Mouse (Mus musculus) urinary bladder, postnatal 25 days (tissue): Measurements from ENCODE around the gene Raf1.
"Not testable (repeated sequence)": the region's sequence is repeated elsewhere in the genome, so short reads cannot be mapped to it uniquely, and the experiment has no call there.

Experiments used
- DNase-seq: peaks from one replicate; pipeline ENCODE4 v3.0.0; 2022; ENCODE audit warnings: low spot score

The Raf1 gene

GRCm38 (mm10) chr6:115681066-115681465, 4.6 kb upstream of the Raf1 start:
- DNase-seq: no peak

DNA sequence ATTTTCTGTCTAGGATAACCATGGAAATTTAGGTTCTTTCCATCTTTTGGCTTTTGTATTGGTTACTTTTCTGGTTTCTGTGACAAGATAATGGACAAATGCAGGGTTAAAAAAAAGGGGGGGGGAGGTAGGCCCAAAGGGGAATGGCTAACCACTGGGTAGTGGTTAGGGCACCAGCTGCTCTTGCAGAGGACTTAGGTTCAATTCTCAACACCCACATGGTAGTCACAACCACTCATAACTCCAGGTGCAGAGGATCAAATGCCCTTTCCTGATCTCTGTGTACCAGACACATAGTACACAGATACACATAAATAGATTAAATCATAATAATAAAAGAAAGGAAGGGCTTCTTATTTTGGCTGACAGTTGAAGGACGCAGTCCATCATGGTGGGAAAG, 1.6 kb upstream of the Raf1 start:
- no peak for DNase-seq

DNA sequence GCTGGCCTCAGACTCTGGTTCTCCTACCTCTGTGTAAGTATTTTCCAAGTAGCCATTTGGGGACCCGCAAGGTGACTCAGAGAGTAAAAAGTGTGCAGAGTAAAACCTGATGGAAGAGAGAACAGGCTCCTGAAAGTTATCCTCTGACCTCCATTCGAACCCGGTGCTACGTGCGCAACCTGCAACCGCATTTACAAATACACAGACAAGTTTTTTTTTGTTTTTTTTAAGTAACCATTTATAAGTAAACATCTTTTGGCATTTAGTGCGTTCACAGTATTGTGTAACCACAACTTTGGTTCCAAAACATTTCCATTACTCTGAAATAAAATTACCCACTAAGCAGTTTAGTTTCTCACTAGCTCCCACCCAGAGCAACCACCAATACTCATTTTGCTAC, 1.0 kb upstream of the Raf1 start:
- no peak for DNase-seq

GRCm38 (mm10) chr6:115675508-115676336, 713 bp downstream of the Raf1 start:
- DNase-seq: peak; percentile 70

DNA sequence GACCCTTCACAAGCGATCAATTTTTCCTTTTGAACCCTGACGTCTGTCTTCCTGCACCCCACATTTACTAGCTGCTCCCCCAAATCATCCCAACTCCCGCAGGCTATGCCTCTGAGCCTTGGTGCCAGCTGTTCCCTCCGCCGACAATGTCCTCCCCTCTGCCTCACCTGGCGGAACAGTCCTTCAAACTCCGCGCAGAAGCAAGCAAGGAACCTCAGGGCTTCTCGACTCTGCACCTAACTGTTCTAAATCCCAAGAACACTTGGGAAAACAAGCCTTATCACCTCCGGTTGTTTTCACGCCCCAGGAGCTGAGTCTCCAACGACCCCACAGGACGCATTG, 1.3 kb downstream of the Raf1 start:
- DNase-seq: no peak

DNA sequence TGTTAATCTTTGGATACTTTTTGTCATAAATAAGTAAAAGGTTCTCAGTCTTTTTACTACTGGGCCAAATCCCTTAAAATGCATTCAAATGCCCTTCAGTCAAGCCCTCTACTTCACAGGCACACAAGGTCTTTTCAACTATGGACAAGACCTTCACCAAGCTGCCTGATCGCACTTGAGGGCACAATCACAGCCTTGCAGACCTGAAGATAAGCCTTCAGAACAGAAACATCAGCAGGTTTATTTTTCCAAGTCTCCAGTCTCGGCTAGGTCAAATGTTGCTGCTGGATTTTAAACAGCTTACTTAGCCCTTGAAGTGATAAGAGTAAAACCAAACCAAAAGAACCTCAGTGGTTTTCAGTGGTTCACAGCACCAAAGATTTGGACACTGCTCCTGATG, 2.1 kb downstream of the Raf1 start:
- no peak for DNase-seq

DNA sequence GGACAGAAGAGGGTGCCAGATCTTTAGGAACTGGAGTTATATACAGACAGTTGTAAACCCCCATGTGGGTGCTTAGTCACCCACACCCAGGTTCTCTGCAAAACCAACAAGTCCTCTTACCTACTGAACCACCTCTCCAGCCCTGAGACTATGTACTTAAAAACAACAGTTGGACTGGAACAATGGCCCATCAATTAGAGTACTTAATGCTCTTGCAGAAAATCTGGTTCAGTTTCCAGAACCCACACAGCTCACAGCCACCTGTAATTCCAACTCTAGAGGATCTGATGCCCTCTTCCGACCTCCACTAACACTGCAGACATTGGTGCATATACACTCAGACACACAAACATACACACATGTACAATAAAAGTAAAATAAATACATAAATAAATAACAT, 3.7 kb downstream of the Raf1 start:
- DNase-seq: no peak

DNA sequence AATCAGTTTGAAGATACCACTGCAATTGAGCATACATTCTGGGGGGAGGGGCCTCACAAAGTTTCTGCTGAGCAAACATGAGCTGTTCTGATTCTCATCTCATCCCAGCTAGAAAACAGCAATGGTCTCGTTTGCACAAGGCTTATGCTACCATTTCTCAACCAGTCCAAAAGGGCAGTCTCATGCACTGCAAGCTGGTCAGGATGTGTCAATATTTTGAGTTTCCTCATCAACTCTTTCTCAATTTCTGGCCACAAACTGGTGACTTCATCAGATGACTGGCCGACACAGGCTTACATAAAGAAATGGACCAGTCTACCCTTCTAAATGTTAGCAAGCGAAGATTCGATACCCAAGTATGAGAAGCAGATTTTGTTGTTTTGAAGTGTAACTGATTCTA, 9.8 kb downstream of the Raf1 start:
- DNase-seq: no peak

GRCm38 (mm10) chr6:115664268-115664667, 12.2 kb downstream of the Raf1 start:
- DNase-seq: no peak

DNA sequence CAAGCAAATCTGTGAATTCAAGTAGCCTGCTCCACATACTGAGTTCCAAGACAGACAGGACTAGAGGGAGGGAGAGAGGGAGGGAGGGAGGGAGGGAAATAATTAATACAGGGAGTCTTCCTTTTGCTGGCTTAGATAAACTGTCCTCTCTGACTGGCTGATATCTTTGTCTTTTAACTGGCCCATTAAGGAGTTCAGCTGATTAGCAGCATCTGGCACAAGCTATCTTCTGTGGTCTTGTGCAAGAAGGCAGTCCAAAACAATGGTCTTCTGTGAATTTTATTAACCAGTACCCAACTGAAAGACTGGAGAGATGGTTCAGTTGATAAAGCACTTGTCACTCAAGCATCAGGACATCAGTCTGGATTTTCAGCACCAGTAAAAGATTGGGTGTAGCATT, 17.6 kb downstream of the Raf1 start:
- no peak for DNase-seq

GRCm38 (mm10) chr6:115653939-115654338, 22.5 kb downstream of the Raf1 start:
- no peak for DNase-seq

GRCm38 (mm10) chr6:115651719-115652118, 24.7 kb downstream of the Raf1 start:
- DNase-seq: no peak

- DNase-seq: no peak
These were observed 25.7 kb downstream of the Raf1 start for GRCm38 (mm10) chr6:115650476-115651427.

GRCm38 (mm10) chr6:115649792-115650365, 26.6 kb downstream of the Raf1 start:
- DNase-seq: no peak

DNA sequence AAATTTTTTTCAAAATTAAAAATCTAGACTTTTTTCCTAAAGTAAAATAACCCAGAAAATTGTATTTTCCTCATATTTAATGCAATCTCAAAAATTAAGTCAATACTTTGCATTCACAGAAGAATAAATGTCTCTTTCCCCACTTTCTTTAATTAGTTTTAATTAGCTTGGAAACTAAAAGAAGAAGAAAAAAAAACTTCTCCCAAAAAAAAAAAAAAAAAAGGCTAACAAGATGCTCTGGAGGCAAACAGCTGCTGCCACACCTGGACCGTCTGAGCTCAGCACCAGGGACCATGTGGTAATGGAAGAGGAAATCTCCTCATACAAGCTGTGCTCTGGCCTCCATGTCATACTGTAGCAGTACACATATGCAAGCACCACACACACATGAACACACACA, 33.1 kb downstream of the Raf1 start:
- DNase-seq: no peak

DNA sequence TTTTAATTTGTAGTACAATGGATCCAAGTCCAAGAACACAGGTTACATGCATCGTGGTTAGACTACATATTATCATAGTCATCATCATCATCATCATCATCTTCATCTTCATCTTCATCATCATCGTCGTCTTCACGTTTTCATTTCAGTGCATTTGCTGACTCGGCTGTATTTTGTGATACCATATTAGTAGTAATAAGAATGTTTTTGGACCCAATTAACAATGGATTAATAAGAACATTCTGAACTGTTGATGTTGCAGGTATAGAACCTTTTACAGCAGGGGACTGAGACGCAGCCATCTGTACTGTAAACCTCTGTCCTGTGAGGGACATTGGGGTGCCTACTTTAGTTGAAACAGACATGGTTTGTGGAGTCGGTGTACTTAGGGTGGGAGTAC, 38.2 kb downstream of the Raf1 start:
- not testable (repeated sequence) for DNase-seq

- no peak for DNase-seq
These were observed 42.4 kb downstream of the Raf1 start for GRCm38 (mm10) chr6:115634015-115634414.

- DNase-seq: no peak
These were observed 45.2 kb downstream of the Raf1 start for GRCm38 (mm10) chr6:115631056-115631795.

GRCm38 (mm10) chr6:115626121-115626520, 50.3 kb downstream of the Raf1 start:
- DNase-seq: no peak

DNA sequence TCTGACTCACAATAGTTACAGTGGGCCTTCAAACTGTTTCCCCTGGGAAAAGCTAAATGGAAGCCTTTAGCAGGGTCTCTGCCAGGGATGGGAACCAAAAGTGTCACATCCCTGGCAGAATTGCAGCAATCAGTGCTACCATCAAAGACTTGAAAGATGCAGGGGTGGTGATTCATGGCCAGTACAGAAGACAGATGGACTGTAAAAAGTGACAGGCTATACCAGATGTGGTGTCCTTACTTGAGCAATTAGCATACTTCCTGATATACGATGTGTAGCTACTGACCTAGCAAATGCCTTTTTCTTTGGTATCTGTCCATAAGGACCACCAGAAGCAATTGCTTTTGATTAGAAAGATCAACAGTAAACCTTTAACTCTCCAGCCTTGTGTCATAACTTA, 55.5 kb downstream of the Raf1 start:
- DNase-seq: no peak

DNA sequence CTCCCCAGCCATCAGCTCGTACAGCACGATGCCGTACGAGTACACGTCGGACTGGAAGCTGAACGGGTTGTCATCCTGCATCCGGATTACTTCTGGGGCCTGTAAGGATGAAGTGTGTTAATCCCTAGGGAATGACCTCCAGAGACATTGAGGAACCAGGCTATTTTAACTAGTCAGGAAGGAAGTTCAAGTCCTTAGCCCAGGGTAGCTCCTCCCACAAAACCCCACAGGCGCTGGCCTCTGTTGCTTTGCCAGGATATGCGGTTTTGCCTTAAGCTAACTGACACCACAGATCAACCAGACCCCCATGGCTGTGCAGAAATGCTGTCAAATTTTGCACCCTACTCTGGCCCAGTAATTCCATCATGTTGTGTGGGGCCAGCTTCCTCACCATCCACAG, 56.6 kb downstream of the Raf1 start:
- no peak for DNase-seq

DNA sequence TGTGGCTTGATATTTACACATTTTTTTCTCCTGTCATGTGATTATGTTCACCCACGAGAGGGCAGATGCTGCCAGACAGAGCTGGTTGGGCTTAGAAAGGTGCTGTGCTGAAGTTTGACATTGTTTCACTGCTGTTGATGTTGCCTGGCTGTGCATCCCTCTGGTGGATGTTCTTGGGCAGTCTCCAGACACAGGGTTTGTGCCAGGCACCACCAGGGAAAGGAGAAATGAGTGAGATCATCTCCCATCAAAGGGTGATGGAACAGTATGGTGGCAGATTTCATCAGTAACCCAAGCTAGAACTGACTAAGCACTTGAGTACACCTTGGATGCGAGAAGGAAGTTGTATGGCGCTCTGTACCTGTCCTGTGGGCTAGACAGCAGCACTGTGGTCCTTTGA, 60.5 kb downstream of the Raf1 start:
- no peak for DNase-seq
